Mouse (Mus musculus) megakaryocyte, embryonic 14.5 days (primary cell): ENCODE data around the gene Nkain2. TPM values are rescaled to one million over a fixed set of nuclear protein-coding genes. Genes with fewer than 3 reads are reported as not detected.
"Not testable (repeated sequence)": the region's sequence is repeated elsewhere in the genome, so short reads cannot be mapped to it uniquely, and the experiment has no call there.

ENCODE experiments used
- H3K27me3 ChIP-seq: replicated peaks from 2 replicates; pipeline ENCODE3; 2012; ENCODE audit warnings: inconsistent platforms
- H3K36me3 ChIP-seq: replicated peaks from 2 replicates; pipeline ENCODE3; 2012; ENCODE audit warnings: low read length, inconsistent platforms, mixed read lengths
- H3K4me1 ChIP-seq: 2 replicates; pipeline ENCODE4 v1.6.1; 2012; ENCODE audit warnings: inconsistent platforms
- H3K4me3 ChIP-seq: replicated peaks from 2 replicates; pipeline ENCODE3; 2012; ENCODE audit warnings: moderate library complexity, mild to moderate bottlenecking, inconsistent platforms
- H3K9me3 ChIP-seq: 2 replicates; pipeline ENCODE4 v1.6.1; 2012; ENCODE audit warnings: inconsistent platforms
- FLI1 ChIP-seq: IDR thresholded peaks from 2 replicates; pipeline ENCODE4 v1.6.1; 2012; ENCODE audit warnings: low read length, inconsistent platforms, mixed read lengths
- GATA1 ChIP-seq: IDR thresholded peaks from 3 replicates; pipeline ENCODE4 v1.6.1; 2012; ENCODE audit warnings: mixed read lengths, low read length, inconsistent platforms, borderline replicate concordance
- polyA plus RNA-seq: library from polyadenylated mRNA; stranded (reverse); fragments of >175 nt; gene quantifications from 2 replicates; pipeline ENCODE4 v1.2.3, GENCODE M21; 2012; ENCODE audit warnings: low replicate concordance; ENCODE audit not compliant: insufficient read depth

The Nkain2 gene
- polyA plus RNA-seq, 1 experiment: not detected

GRCm38 (mm10) chr10:32790541-32790940 lies 99.7 kb downstream of the Nkain2 start:
- Histone ChIP-seq H3K9me3 (no peaks in the 10 kb centered on the region), H3K27me3 (no peaks in the 10 kb centered on the region), H3K36me3 (no peaks in the 10 kb centered on the region), H3K4me3 (no peak overlapping the region), H3K4me1 (no peaks in the 10 kb centered on the region)
- TF ChIP-seq FLI1 (no peak), GATA1 (no peak)

DNA sequence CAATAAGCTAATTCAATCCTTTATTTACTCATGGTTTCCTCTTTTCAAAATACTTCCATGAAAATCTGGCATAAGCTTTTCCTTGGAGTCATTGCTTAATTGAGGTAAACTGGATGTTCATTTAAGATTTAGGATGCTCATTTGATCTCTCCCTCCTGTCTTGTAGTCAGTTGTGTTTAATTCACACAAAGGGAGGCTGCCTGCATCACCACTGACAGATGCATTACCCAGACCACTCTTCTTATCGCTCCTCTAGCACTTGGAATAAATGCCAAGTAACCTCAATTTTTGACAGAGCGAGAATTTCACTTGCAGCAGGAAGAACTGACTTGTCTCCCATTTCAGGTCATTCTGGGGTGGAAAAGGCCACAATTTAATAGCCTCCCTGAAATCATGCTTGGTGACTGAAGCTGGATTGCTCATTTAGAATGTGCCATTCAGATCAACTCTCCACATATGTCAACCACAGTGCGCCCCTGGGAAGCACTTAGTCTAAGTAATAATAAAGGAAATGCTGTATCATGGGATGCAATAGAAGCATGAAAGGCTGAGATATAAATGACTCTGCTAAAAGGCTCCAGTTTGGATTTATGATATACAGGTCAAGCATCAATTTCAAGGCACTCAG lies 107.4 kb downstream of the Nkain2 start:
- H3K36me3 ChIP-seq: no peaks in the 10 kb centered on the region
- no peak overlapping the region for H3K4me3 ChIP-seq
- TF ChIP-seq FLI1 (no peak), GATA1 (no peak)
- no peaks in the 10 kb centered on the region for H3K4me1 ChIP-seq
- H3K9me3 ChIP-seq: no peaks in the 10 kb centered on the region
- no peaks in the 10 kb centered on the region for H3K27me3 ChIP-seq

DNA sequence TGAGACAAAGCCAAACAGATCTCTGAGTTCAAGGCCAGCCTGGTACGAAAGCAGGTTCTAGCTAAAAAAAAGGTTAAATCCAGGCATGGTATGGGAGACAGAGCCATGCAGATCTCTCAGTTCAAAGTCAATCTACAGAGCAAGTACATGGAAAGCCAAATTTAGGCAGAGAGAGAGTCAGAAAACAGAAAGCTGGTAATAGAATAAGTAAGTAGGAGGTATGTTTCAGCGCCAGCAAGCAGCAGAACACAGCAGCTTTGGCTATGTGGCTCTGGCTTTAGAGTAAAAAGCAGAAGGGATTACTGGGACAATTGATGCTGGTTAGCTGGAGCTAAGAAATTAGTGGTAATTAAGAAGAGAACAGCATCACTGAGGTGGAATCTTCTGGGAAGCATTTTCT lies 151.3 kb downstream of the Nkain2 start:
- TF ChIP-seq FLI1 (no peak), GATA1 (no peak)
- Histone ChIP-seq H3K27me3 (no peaks in the 10 kb centered on the region), H3K9me3 (no peaks in the 10 kb centered on the region), H3K36me3 (no peaks in the 10 kb centered on the region), H3K4me3 (no peak overlapping the region), H3K4me1 (no peaks in the 10 kb centered on the region)

DNA sequence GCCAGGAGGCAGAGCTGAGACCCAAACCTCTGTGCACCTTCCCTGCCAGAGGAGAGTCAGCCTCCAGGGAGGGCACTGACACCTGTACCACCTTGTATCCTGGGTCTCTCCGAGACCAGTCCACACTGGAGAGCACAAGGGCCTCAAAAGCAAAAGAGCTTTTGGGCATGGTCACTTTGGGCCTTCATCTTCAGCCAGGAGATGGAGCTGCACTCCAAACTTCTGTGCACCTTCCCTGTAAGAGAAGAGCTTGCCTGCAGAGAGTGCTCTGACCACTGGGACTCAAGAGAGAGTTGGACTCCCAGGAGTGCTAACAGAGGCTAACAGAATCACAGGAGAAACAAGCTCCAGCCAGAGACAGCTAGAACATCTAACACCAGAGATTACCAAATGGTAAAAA lies 183.7 kb downstream of the Nkain2 start:
- H3K27me3 ChIP-seq, H3K4me1 ChIP-seq, H3K36me3 ChIP-seq, H3K9me3 ChIP-seq, H3K4me3 ChIP-seq: not testable (repeated sequence)

DNA sequence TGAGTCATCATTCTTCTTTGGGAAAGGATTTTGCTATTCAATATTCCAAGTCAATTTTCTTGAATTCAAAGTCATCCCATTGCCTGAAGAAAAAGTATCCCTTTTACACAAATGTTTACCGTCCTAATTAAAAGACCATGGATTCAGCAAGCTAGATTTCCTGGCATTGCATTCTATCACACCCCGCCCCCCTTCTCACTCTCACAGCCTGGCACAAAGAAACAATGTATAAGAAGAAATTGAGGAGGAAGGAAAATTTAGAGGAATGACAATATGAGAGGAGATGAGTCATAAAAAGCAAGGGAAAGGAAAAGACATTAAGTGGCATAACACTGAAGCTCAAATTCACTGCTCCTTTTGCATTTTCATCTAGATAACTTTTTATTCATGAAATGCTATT lies 193.6 kb downstream of the Nkain2 start:
- TF ChIP-seq GATA1 (no peak), FLI1 (no peak)
- no peaks in the 10 kb centered on the region for H3K9me3 ChIP-seq
- H3K27me3 ChIP-seq: no peaks in the 10 kb centered on the region
- no peaks in the 10 kb centered on the region for H3K4me1 ChIP-seq
- H3K36me3 ChIP-seq: no peaks in the 10 kb centered on the region
- no peak overlapping the region for H3K4me3 ChIP-seq

DNA sequence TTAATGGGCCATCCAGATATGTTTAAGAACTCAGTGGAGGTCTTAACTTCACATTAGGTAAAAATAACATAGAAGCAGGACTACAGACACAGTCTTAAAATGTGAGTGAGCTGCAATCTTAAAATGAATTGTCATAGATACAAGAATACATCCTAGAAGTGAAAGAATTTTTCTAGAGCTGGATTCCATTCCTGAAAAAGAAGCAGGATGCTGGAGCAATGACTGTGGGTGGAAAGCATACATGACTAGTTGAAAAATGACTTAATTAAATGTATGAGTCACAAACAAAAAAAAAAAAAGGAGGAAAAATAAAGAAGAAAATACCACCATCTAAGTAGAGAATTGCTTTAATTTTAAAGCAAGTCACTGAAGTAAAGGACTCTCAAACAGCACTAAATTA lies 205.7 kb downstream of the Nkain2 start:
- Histone ChIP-seq H3K36me3 (no peaks in the 10 kb centered on the region), H3K27me3 (no peaks in the 10 kb centered on the region), H3K9me3 (no peaks in the 10 kb centered on the region), H3K4me3 (no peak overlapping the region), H3K4me1 (no peaks in the 10 kb centered on the region)
- TF ChIP-seq GATA1: no peak
- no peak for TF ChIP-seq FLI1

DNA sequence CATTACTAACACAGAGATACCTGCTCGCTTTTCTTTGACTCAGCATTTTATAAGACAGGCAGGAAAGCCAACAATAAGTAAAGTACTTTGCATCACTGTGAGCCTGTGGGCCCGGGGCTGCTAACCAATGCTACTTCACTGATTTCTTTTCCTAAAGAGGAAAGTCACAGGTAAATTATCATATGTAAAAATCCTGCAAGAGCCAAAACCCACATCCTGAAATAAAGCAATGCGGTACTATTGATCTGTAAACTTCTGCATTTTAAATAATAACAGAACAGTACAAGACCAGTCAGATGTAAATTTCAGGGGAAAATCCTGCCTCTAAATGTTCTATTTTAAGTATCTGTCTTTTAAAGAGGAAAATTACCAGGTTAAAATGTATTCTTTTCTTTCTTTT lies 250.0 kb downstream of the Nkain2 start:
- TF ChIP-seq GATA1 (no peak), FLI1 (no peak)
- no peaks in the 10 kb centered on the region for H3K27me3 ChIP-seq
- H3K4me1 ChIP-seq: no peaks in the 10 kb centered on the region
- no peaks in the 10 kb centered on the region for H3K36me3 ChIP-seq
- H3K9me3 ChIP-seq: no peaks in the 10 kb centered on the region
- H3K4me3 ChIP-seq: no peak overlapping the region

- H3K4me1 ChIP-seq: no peaks in the 10 kb centered on the region
- H3K36me3 ChIP-seq: no peaks in the 10 kb centered on the region
- TF ChIP-seq FLI1: no peak
- no peak for TF ChIP-seq GATA1
- no peak overlapping the region for H3K4me3 ChIP-seq
- H3K27me3 ChIP-seq: no peaks in the 10 kb centered on the region
- no peaks in the 10 kb centered on the region for H3K9me3 ChIP-seq
Measured at GRCm38 (mm10) chr10:32639173-32639572, 251.1 kb downstream of the Nkain2 start.

DNA sequence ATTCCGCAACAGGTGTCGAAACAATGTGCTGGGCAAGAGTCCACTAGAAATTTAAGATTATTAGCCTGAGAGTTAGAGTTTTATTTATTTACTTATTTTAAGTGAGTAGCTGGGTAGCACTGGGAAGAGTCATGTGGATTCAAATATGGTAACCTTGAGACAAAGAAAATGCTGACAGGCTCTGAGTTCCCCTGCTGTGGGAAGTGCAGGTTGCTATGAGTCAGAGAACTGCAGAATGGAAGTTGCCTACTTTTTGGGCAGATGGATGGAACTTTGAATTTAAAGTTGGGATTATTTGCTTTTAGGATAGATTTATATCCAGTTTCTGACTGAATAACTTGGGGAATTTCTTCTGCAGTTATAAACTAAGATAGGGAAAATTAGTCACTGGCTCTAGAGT lies 259.2 kb downstream of the Nkain2 start:
- TF ChIP-seq FLI1 (no peak), GATA1 (no peak)
- Histone ChIP-seq H3K9me3 (peaks cover 6% of the 10 kb centered on the region; the same call in 1 of the 2 replicates), H3K36me3 (no peaks in the 10 kb centered on the region), H3K27me3 (no peaks in the 10 kb centered on the region), H3K4me3 (no peak overlapping the region), H3K4me1 (no peaks in the 10 kb centered on the region)

- Histone ChIP-seq H3K9me3 (0 out of 2 replicates have a peak, but pooled peaks cover 3% of the 10 kb centered on the region), H3K4me3 (no peak overlapping the region), H3K27me3 (no peaks in the 10 kb centered on the region), H3K4me1 (no peaks in the 10 kb centered on the region), H3K36me3 (no peaks in the 10 kb centered on the region)
- TF ChIP-seq FLI1 (no peak), GATA1 (no peak)
Measured at GRCm38 (mm10) chr10:32604448-32604847, 285.8 kb downstream of the Nkain2 start.

DNA sequence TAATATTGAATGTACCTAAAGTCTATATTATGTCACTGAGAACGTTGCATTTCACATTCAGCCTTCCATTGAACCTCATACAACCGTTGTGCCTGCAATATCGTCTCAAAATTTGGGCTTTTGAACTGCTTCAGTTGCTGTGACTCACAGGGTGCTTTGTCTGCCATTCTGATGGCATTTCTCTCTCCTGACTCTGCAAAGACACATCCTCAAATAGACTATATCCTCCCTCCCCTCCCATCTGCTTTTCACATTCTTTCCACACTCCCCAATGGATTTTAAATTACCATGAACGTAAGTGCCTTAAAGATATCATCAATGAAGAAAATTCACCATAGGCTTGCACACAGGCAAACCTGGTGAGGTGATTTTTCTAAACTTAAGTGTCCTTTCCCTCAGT lies 287.5 kb downstream of the Nkain2 start:
- H3K9me3 ChIP-seq: 0 out of 2 replicates have a peak, but pooled peaks cover 3% of the 10 kb centered on the region
- H3K27me3 ChIP-seq: no peaks in the 10 kb centered on the region
- TF ChIP-seq FLI1 (no peak), GATA1 (no peak)

More for the DNA sequence above, 287.5 kb downstream of the Nkain2 start:
- no peaks in the 10 kb centered on the region for H3K36me3 ChIP-seq
- H3K4me1 ChIP-seq: no peaks in the 10 kb centered on the region
- no peak overlapping the region for H3K4me3 ChIP-seq
